Mouse (Mus musculus) CH12.LX (cell line): Measurements from ENCODE around the gene Lrrfip1. TPM values are rescaled to one million over a fixed set of nuclear protein-coding genes. Genes with fewer than 3 reads are reported as not detected.

Experiments
- DNase-seq: peaks from one replicate; pipeline ENCODE4 v3.0.0-alpha.2; 2013; ENCODE audit errors: extremely low read depth
- H3K27ac ChIP-seq: 2 replicates; pipeline ENCODE4 v1.5.1; 2012; ENCODE audit warnings: low read depth, mild to moderate bottlenecking, control low read depth, moderate library complexity; ENCODE audit not compliant: insufficient read depth
- H3K27me3 ChIP-seq: replicated peaks from 2 replicates; pipeline ENCODE3; 2012; ENCODE audit warnings: inconsistent platforms
- H3K36me3 ChIP-seq, 2 experiments: replicated peaks in 1 of 2; 2 replicates each; pipeline versions ENCODE3 to v1.6.1; 2012; ENCODE audit warnings: inconsistent platforms in 1 of 2, low read length in 1 of 2, mild to moderate bottlenecking in 1 of 2, mixed read lengths in 1 of 2, moderate library complexity in 1 of 2; ENCODE audit not compliant: control insufficient read depth in 1 of 2, insufficient read depth in 1 of 2
- H3K4me1 ChIP-seq, 2 experiments: 2 replicates each; pipeline ENCODE4 v1.6.1; 2012; ENCODE audit warnings: inconsistent platforms in 1 of 2, moderate library complexity in 1 of 2; ENCODE audit not compliant: insufficient read depth in 2 of 2, control insufficient read depth in 1 of 2
- H3K4me2 ChIP-seq: 2 replicates; pipeline ENCODE4 v1.6.1; 2012; ENCODE audit warnings: low read depth, mild to moderate bottlenecking, control low read depth; ENCODE audit not compliant: poor library complexity, insufficient read depth, severe bottlenecking
- H3K4me3 ChIP-seq, 3 experiments: fragments of 150-350 bp in 1 of 3; sonication (generic) in 1 of 3; replicated peaks in 1 of 3; 2 replicates each; pipeline versions ENCODE3 to v1.5.1; 2011 to 2012; ENCODE audit warnings: low read depth in 2 of 3, low read length in 2 of 3, mild to moderate bottlenecking in 2 of 3, moderate library complexity in 2 of 3, control low read depth in 1 of 3, improper control_type of control experiment in 1 of 3, inconsistent platforms in 1 of 3, mixed read lengths in 1 of 3; ENCODE audit not compliant: poor library complexity in 1 of 3
- H3K79me2 ChIP-seq: replicated peaks from 2 replicates; pipeline ENCODE4 v1.6.1; 2012; ENCODE audit warnings: mild to moderate bottlenecking, moderate library complexity; ENCODE audit not compliant: control insufficient read depth, poor library complexity, insufficient read depth, severe bottlenecking; ENCODE audit errors: extremely low read depth
- H3K9ac ChIP-seq: 2 replicates; pipeline ENCODE4 v1.6.1; 2012; ENCODE audit warnings: low read depth, mild to moderate bottlenecking, control low read depth, moderate library complexity; ENCODE audit not compliant: insufficient read depth
- H3K9me3 ChIP-seq: replicated peaks from 2 replicates; pipeline ENCODE3; 2012; ENCODE audit warnings: low read length, inconsistent platforms, mixed read lengths
- BHLHE40 ChIP-seq: IDR thresholded peaks from 2 replicates; pipeline ENCODE4 v1.6.1; 2011; ENCODE audit warnings: mild to moderate bottlenecking, low read depth, low read length, improper control_type of control experiment
- CTCF ChIP-seq, 2 experiments: IDR thresholded peaks in 1 of 2; conservative IDR thresholded peaks in 1 of 2; 2 replicates each; pipeline ENCODE4 v1.5.1; 2011 to 2012; ENCODE audit warnings: low read depth in 2 of 2, low read length in 2 of 2, improper control_type of control experiment in 1 of 2, inconsistent platforms in 1 of 2, mild to moderate bottlenecking in 1 of 2, moderate library complexity in 1 of 2
- EP300 ChIP-seq: IDR thresholded peaks from 2 replicates; pipeline ENCODE4 v1.6.1; 2011; ENCODE audit warnings: low read length, improper control_type of control experiment
- ETS1 ChIP-seq: conservative IDR thresholded peaks from 2 replicates; pipeline ENCODE4 v1.6.1; 2012; ENCODE audit warnings: low read depth, mild to moderate bottlenecking, inconsistent platforms, low read length, improper control_type of control experiment, moderate library complexity
- JUN ChIP-seq: IDR thresholded peaks from 2 replicates; pipeline ENCODE4 v1.6.1; 2011; ENCODE audit warnings: low read depth, mild to moderate bottlenecking, low read length, improper control_type of control experiment, moderate library complexity; ENCODE audit not compliant: insufficient read depth
- KAT2A ChIP-seq: IDR thresholded peaks from 2 replicates; pipeline ENCODE4 v1.6.1; 2012; ENCODE audit warnings: low read length, improper control_type of control experiment, inconsistent platforms; ENCODE audit not compliant: insufficient replicate concordance
- MAFK ChIP-seq: IDR thresholded peaks from 2 replicates; pipeline ENCODE4 v1.6.1; 2011; ENCODE audit warnings: low read length, improper control_type of control experiment; ENCODE audit not compliant: insufficient replicate concordance
- MAZ ChIP-seq: IDR thresholded peaks from 2 replicates; pipeline ENCODE4 v1.6.1; 2012; ENCODE audit warnings: low read depth, mild to moderate bottlenecking, inconsistent platforms, low read length, improper control_type of control experiment, moderate library complexity
- MEF2A ChIP-seq: IDR thresholded peaks from 2 replicates; pipeline ENCODE4 v1.6.1; 2014; ENCODE audit warnings: low read depth, mild to moderate bottlenecking, inconsistent platforms, low read length, improper control_type of control experiment, borderline replicate concordance
- MXI1 ChIP-seq: IDR thresholded peaks from 2 replicates; pipeline ENCODE4 v1.6.1; 2011; ENCODE audit warnings: mild to moderate bottlenecking, low read depth, low read length, improper control_type of control experiment
- NRF1 ChIP-seq: IDR thresholded peaks from 2 replicates; pipeline ENCODE4 v1.6.1; 2014; ENCODE audit warnings: low read depth, mild to moderate bottlenecking, inconsistent platforms, low read length, improper control_type of control experiment, moderate library complexity
- PAX5 ChIP-seq: IDR thresholded peaks from 2 replicates; pipeline ENCODE4 v1.6.1; 2012; ENCODE audit warnings: low read length, inconsistent platforms, mixed read lengths
- POLR2AphosphoS2 ChIP-seq: IDR thresholded peaks from 2 replicates; pipeline ENCODE4 v1.6.1; 2011; ENCODE audit warnings: low read depth, low read length, improper control_type of control experiment
- RAD21 ChIP-seq: IDR thresholded peaks from 2 replicates; pipeline ENCODE4 v1.6.1; 2011; ENCODE audit warnings: low read depth, mild to moderate bottlenecking, low read length, improper control_type of control experiment, moderate library complexity
- RCOR1 ChIP-seq: conservative IDR thresholded peaks from 2 replicates; pipeline ENCODE4 v1.6.1; 2012; ENCODE audit warnings: low read depth, mild to moderate bottlenecking, inconsistent platforms, low read length, improper control_type of control experiment
- TCF12 ChIP-seq: IDR thresholded peaks from 2 replicates; pipeline ENCODE4 v1.6.1; 2014; ENCODE audit warnings: low read depth, mild to moderate bottlenecking, inconsistent platforms, low read length, improper control_type of control experiment
- UBTF ChIP-seq: IDR thresholded peaks from 2 replicates; pipeline ENCODE4 v1.6.1; 2012; ENCODE audit warnings: low read depth, mild to moderate bottlenecking, inconsistent platforms, low read length, improper control_type of control experiment, moderate library complexity
- USF2 ChIP-seq: conservative IDR thresholded peaks from 2 replicates; pipeline ENCODE4 v1.6.1; 2011; ENCODE audit warnings: low read depth, low read length, improper control_type of control experiment
- ZKSCAN1 ChIP-seq: IDR thresholded peaks from 2 replicates; pipeline ENCODE4 v1.6.1; 2012; ENCODE audit warnings: low read depth, inconsistent platforms, low read length, improper control_type of control experiment, borderline replicate concordance
- ZNF384 ChIP-seq: IDR thresholded peaks from 2 replicates; pipeline ENCODE4 v1.6.1; 2012; ENCODE audit warnings: low read depth, low read length, improper control_type of control experiment, inconsistent platforms
- dilution Hi-C: fragments of 300-500 bp; cut with MboI; formaldehyde crosslinking; loops from 2 replicates; pipeline ENCODE4 v1.14.3; 2020; ENCODE audit warnings: low sequenced_read_pairs; ENCODE audit not compliant: extremely low pct_unique_long_range_greater_than_20kb, extremely low pct_ligation_motif_present
- in situ Hi-C: fragments of 300-500 bp; cut with MboI; formaldehyde crosslinking; loops from 3 replicates; pipeline ENCODE4 v1.14.3; 2019; ENCODE audit warnings: low sequenced_read_pairs, low pct_ligation_motif_present, low pct_unique_long_range_greater_than_20kb, mixed read lengths
- polyA plus RNA-seq: library from polyadenylated mRNA; unstranded; fragments of >175 nt; gene quantifications from 2 replicates; pipeline ENCODE4 v1.2.1, GENCODE M21; 2012; ENCODE audit warnings: low read depth; ENCODE audit not compliant: insufficient read length
- total RNA-seq, 2 experiments: library from RNA; depleted of rRNA; stranded (reverse); fragments of 300-350 nt in 1 of 2; fragments of >200 nt in 1 of 2; gene quantifications; 2 replicates each; pipeline ENCODE4 v1.2.3; 2012 to 2014

Gene Lrrfip1
- total and polyA plus RNA-seq, 3 experiments, result 17.2 to 30.5 (median 19.1) TPM

DNA sequence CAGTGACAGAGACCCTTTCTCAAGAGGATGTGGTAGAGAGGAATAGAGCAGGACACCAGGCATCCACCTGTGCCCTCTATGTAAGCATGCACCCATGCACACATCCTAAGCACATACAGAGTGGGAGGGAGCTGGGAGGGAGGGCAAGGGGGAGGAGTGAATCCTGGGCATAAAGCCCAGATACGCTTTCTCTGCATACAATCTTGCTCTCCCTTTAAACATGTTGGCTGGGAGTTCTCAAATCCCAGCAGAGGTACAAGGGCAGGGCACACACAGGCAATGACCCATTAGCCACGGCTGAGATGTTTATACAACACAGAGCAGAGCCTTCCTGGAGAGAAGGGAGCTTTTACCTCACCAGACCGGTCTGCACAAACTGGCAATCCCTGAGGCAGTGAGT is 35.5 kb upstream of the Lrrfip1 start:
- H3K4me2 ChIP-seq, result no peak overlapping the region
- H3K4me1 ChIP-seq, result no peaks in the 10 kb centered on the region
- no peak for DNase-seq
- no peak overlapping the region for H3K4me3 ChIP-seq
- H3K36me3 ChIP-seq, result no peaks in the 10 kb centered on the region
- dilution Hi-C loops, result no loop called here
- H3K79me2 ChIP-seq, result no peaks in the 10 kb centered on the region
- no peak overlapping the region for H3K27ac ChIP-seq
- no peaks in the 10 kb centered on the region for H3K9me3 ChIP-seq
- no peak for TF ChIP-seq MXI1
- TF ChIP-seq MEF2A, result no peak
- TF ChIP-seq CTCF (conservative IDR thresholded peaks at IDR 0.05 in 1 of 2, IDR thresholded peaks at IDR 0.05 in 1 of 2; ENCODE audit: low read depth in 2 of 2, low read length in 2 of 2), result no peak
- no peak for TF ChIP-seq MAZ
- TF ChIP-seq KAT2A, result no peak
- TF ChIP-seq POLR2AphosphoS2, result no peak
- TF ChIP-seq PAX5, result no peak
- no peak for TF ChIP-seq TCF12
- TF ChIP-seq MAFK, result no peak
- TF ChIP-seq JUN, result no peak
- TF ChIP-seq ETS1, result no peak
- no peak for TF ChIP-seq ZKSCAN1
- TF ChIP-seq ZNF384, result no peak
- TF ChIP-seq USF2, result no peak
- no peak for TF ChIP-seq RAD21
- TF ChIP-seq NRF1, result no peak
- no peak for TF ChIP-seq EP300
- no peak overlapping the region for H3K9ac ChIP-seq
- peaks cover 81% of the 10 kb centered on the region for H3K27me3 ChIP-seq
- in situ Hi-C loops, result no loop called here

DNA sequence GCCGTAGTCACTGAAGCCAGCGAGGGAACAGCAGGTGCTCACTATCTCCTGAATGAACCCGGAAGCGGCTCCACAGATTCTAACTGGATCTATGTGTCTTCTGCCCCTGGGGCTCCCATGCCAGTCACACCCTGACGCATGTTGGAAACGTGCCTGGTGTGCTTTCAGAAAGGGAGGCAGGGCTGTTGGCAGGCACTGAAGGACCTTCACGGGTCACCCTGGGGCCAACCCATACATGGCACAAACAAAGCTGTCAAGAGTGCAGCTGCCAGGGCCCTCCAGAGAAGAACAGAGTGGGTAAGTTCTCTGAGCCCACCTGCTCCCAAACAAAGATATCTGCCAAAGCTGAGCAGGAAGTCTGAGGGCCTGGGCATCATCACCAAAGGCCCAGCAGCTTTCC is 31.0 kb upstream of the Lrrfip1 start:
- in situ Hi-C loops, result no loop called here
- Histone ChIP-seq H3K9ac (no peak overlapping the region), H3K27ac (no peak overlapping the region), H3K9me3 (no peaks in the 10 kb centered on the region), H3K4me3 (no peak overlapping the region), H3K4me2 (no peak overlapping the region), H3K27me3 (peaks cover 73% of the 10 kb centered on the region), H3K79me2 (no peaks in the 10 kb centered on the region), H3K36me3 (no peaks in the 10 kb centered on the region), H3K4me1 (peaks cover 0 to 4% of the 10 kb centered on the region in 2 experiments; a peak in 1 of 4 replicates)
- no peak for DNase-seq
- dilution Hi-C loops, result no loop called here
- no peak for TF ChIP-seq EP300
- no peak for TF ChIP-seq RCOR1
- no peak for TF ChIP-seq ETS1
- TF ChIP-seq BHLHE40, result no peak
- TF ChIP-seq MEF2A, result no peak
- no peak for TF ChIP-seq UBTF
- TF ChIP-seq TCF12, result no peak
